Mouse (Mus musculus): Measurements from ENCODE around the gene Jam2. TPM values are rescaled to one million over a fixed set of nuclear protein-coding genes. Genes with fewer than 3 reads are reported as not detected.
A peak's percentile ranks its signal among the peaks of the same experiment; 100 is the strongest.

The Jam2 gene
- polyA plus RNA-seq, 1 experiment from 2014 or later: 14.3 TPM

- H3K4me1 ChIP-seq (ENCODE audit: control insufficient read depth, insufficient read depth, low read length): no peaks in the 10 kb centered on the region
- no peaks in the 10 kb centered on the region for H3K9me3 ChIP-seq (replicated peaks; ENCODE audit: control insufficient read depth, low read length)
- no peak for DNase-seq (ENCODE audit: low spot score)
- H3K27me3 ChIP-seq (ENCODE audit: control insufficient read depth, insufficient read depth, low read length): no peaks in the 10 kb centered on the region
- H3K9ac ChIP-seq (replicated peaks; ENCODE audit: low read length): no peak overlapping the region
- no peak for ATAC-seq (replicated peaks; ENCODE audit: insufficient number of reproducible peaks, low FRiP score, low TSS enrichment, low read depth)
- H3K27ac ChIP-seq (replicated peaks; ENCODE audit: low read depth, low read length): no peak overlapping the region
- H3K36me3 ChIP-seq (replicated peaks; ENCODE audit: control insufficient read depth, insufficient read depth, low read depth, low read length): no peaks in the 10 kb centered on the region
- H3K4me2 ChIP-seq (ENCODE audit: low read depth, low read length): peak overlapping the region; percentile 99
- WGBS: 36% methylated on average over 11 of the region's 11 CpGs
- peak overlapping the region; percentile 46; the same call in 1 of the 2 replicates for H3K4me3 ChIP-seq (ENCODE audit: low read depth, low read length)
Observed at GRCm38 (mm10) chr16:84775356-84775755, 1.4 kb downstream of the Jam2 start.

GRCm38 (mm10) chr16:84776089-84776784 lies 2.3 kb downstream of the Jam2 start:
- WGBS: 61% methylated on average over 7 of the region's 7 CpGs
- no peak overlapping the region for H3K9ac ChIP-seq (replicated peaks; ENCODE audit: low read length)

GRCm38 (mm10) chr16:84778431-84778830 lies 4.5 kb downstream of the Jam2 start:
- Histone ChIP-seq H3K9ac (replicated peaks; ENCODE audit: low read length) (no peak overlapping the region), H3K4me3 (ENCODE audit: low read depth, low read length) (no peak overlapping the region), H3K27me3 (ENCODE audit: control insufficient read depth, insufficient read depth, low read length) (no peaks in the 10 kb centered on the region), H3K4me1 (ENCODE audit: control insufficient read depth, insufficient read depth, low read length) (no peaks in the 10 kb centered on the region), H3K9me3 (replicated peaks; ENCODE audit: control insufficient read depth, low read length) (no peaks in the 10 kb centered on the region), H3K4me2 (ENCODE audit: low read depth, low read length) (no peak overlapping the region), H3K27ac (replicated peaks; ENCODE audit: low read depth, low read length) (no peak overlapping the region), H3K36me3 (replicated peaks; ENCODE audit: control insufficient read depth, insufficient read depth, low read depth, low read length) (no peaks in the 10 kb centered on the region)
- ATAC-seq (replicated peaks; ENCODE audit: insufficient number of reproducible peaks, low FRiP score, low TSS enrichment, low read depth): no peak
- DNase-seq (ENCODE audit: low spot score): no peak
- WGBS: 73% methylated on average over 6 of the region's 6 CpGs

More at GRCm38 (mm10) chr16:84776089-84776784, 2.3 kb downstream of the Jam2 start:
- DNase-seq (ENCODE audit: low spot score) (no peak), ATAC-seq (replicated peaks; ENCODE audit: insufficient number of reproducible peaks, low FRiP score, low TSS enrichment, low read depth) (no peak)
- Histone ChIP-seq H3K4me3 (ENCODE audit: low read depth, low read length) (no peak overlapping the region), H3K27ac (replicated peaks; ENCODE audit: low read depth, low read length) (no peak overlapping the region), H3K9me3 (replicated peaks; ENCODE audit: control insufficient read depth, low read length) (no peaks in the 10 kb centered on the region), H3K36me3 (replicated peaks; ENCODE audit: control insufficient read depth, insufficient read depth, low read depth, low read length) (no peaks in the 10 kb centered on the region), H3K4me2 (ENCODE audit: low read depth, low read length) (no peak overlapping the region), H3K4me1 (ENCODE audit: control insufficient read depth, insufficient read depth, low read length) (no peaks in the 10 kb centered on the region), H3K27me3 (ENCODE audit: control insufficient read depth, insufficient read depth, low read length) (no peaks in the 10 kb centered on the region)

GRCm38 (mm10) chr16:84778861-84779630 lies 5.1 kb downstream of the Jam2 start:
- ATAC-seq (replicated peaks; ENCODE audit: insufficient number of reproducible peaks, low FRiP score, low TSS enrichment, low read depth): no peak
- Histone ChIP-seq H3K4me1 (ENCODE audit: control insufficient read depth, insufficient read depth, low read length) (no peaks in the 10 kb centered on the region), H3K4me2 (ENCODE audit: low read depth, low read length) (no peak overlapping the region), H3K9ac (replicated peaks; ENCODE audit: low read length) (no peak overlapping the region), H3K27ac (replicated peaks; ENCODE audit: low read depth, low read length) (no peak overlapping the region), H3K4me3 (ENCODE audit: low read depth, low read length) (no peak overlapping the region), H3K9me3 (replicated peaks; ENCODE audit: control insufficient read depth, low read length) (no peaks in the 10 kb centered on the region), H3K27me3 (ENCODE audit: control insufficient read depth, insufficient read depth, low read length) (no peaks in the 10 kb centered on the region), H3K36me3 (replicated peaks; ENCODE audit: control insufficient read depth, insufficient read depth, low read depth, low read length) (no peaks in the 10 kb centered on the region)
- DNase-seq (ENCODE audit: low spot score): no peak
- WGBS: 82% methylated on average over 6 of the region's 6 CpGs

GRCm38 (mm10) chr16:84779718-84780117 lies 5.8 kb downstream of the Jam2 start:
- no peak overlapping the region for H3K27ac ChIP-seq (replicated peaks; ENCODE audit: low read depth, low read length)
- H3K9ac ChIP-seq (replicated peaks; ENCODE audit: low read length): no peak overlapping the region
- no peaks in the 10 kb centered on the region for H3K27me3 ChIP-seq (ENCODE audit: control insufficient read depth, insufficient read depth, low read length)
- H3K4me2 ChIP-seq (ENCODE audit: low read depth, low read length): no peak overlapping the region
- ATAC-seq (replicated peaks; ENCODE audit: insufficient number of reproducible peaks, low FRiP score, low TSS enrichment, low read depth): no peak
- 84% methylated on average over 5 of the region's 5 CpGs for WGBS
- H3K36me3 ChIP-seq (replicated peaks; ENCODE audit: control insufficient read depth, insufficient read depth, low read depth, low read length): no peaks in the 10 kb centered on the region
- no peak overlapping the region for H3K4me3 ChIP-seq (ENCODE audit: low read depth, low read length)
- H3K4me1 ChIP-seq (ENCODE audit: control insufficient read depth, insufficient read depth, low read length): no peaks in the 10 kb centered on the region
- H3K9me3 ChIP-seq (replicated peaks; ENCODE audit: control insufficient read depth, low read length): no peaks in the 10 kb centered on the region
- DNase-seq (ENCODE audit: low spot score): no peak

GRCm38 (mm10) chr16:84783279-84783678 lies 9.4 kb downstream of the Jam2 start:
- Histone ChIP-seq H3K27ac (replicated peaks; ENCODE audit: low read depth, low read length) (no peak overlapping the region), H3K9me3 (replicated peaks; ENCODE audit: control insufficient read depth, low read length) (no peaks in the 10 kb centered on the region), H3K27me3 (ENCODE audit: control insufficient read depth, insufficient read depth, low read length) (no peaks in the 10 kb centered on the region), H3K9ac (replicated peaks; ENCODE audit: low read length) (no peak overlapping the region), H3K4me2 (ENCODE audit: low read depth, low read length) (no peak overlapping the region), H3K36me3 (replicated peaks; ENCODE audit: control insufficient read depth, insufficient read depth, low read depth, low read length) (no peaks in the 10 kb centered on the region), H3K4me3 (ENCODE audit: low read depth, low read length) (no peak overlapping the region), H3K4me1 (ENCODE audit: control insufficient read depth, insufficient read depth, low read length) (no peaks in the 10 kb centered on the region)
- 53% methylated on average over 2 of the region's 2 CpGs for WGBS
- ATAC-seq (replicated peaks; ENCODE audit: insufficient number of reproducible peaks, low FRiP score, low TSS enrichment, low read depth) (no peak), DNase-seq (ENCODE audit: low spot score) (no peak)

GRCm38 (mm10) chr16:84784966-84785365 lies 11.0 kb downstream of the Jam2 start:
- Histone ChIP-seq H3K27ac (replicated peaks; ENCODE audit: low read depth, low read length) (no peak overlapping the region), H3K36me3 (replicated peaks; ENCODE audit: control insufficient read depth, insufficient read depth, low read depth, low read length) (no peaks in the 10 kb centered on the region), H3K27me3 (ENCODE audit: control insufficient read depth, insufficient read depth, low read length) (no peaks in the 10 kb centered on the region), H3K9me3 (replicated peaks; ENCODE audit: control insufficient read depth, low read length) (no peaks in the 10 kb centered on the region), H3K4me2 (ENCODE audit: low read depth, low read length) (no peak overlapping the region), H3K9ac (replicated peaks; ENCODE audit: low read length) (no peak overlapping the region), H3K4me3 (ENCODE audit: low read depth, low read length) (no peak overlapping the region), H3K4me1 (ENCODE audit: control insufficient read depth, insufficient read depth, low read length) (no peaks in the 10 kb centered on the region)
- no peak for ATAC-seq (replicated peaks; ENCODE audit: insufficient number of reproducible peaks, low FRiP score, low TSS enrichment, low read depth)
- DNase-seq (ENCODE audit: low spot score): no peak
- WGBS: 19% methylated on average over 7 of the region's 7 CpGs

GRCm38 (mm10) chr16:84790595-84791165 lies 16.8 kb downstream of the Jam2 start:
- DNase-seq (ENCODE audit: low spot score) (no peak), ATAC-seq (replicated peaks; ENCODE audit: insufficient number of reproducible peaks, low FRiP score, low TSS enrichment, low read depth) (no peak)
- Histone ChIP-seq H3K9me3 (replicated peaks; ENCODE audit: control insufficient read depth, low read length) (no peaks in the 10 kb centered on the region), H3K36me3 (replicated peaks; ENCODE audit: control insufficient read depth, insufficient read depth, low read depth, low read length) (no peaks in the 10 kb centered on the region), H3K27me3 (ENCODE audit: control insufficient read depth, insufficient read depth, low read length) (no peaks in the 10 kb centered on the region), H3K27ac (replicated peaks; ENCODE audit: low read depth, low read length) (no peak overlapping the region), H3K4me3 (ENCODE audit: low read depth, low read length) (no peak overlapping the region), H3K4me2 (ENCODE audit: low read depth, low read length) (no peak overlapping the region), H3K9ac (replicated peaks; ENCODE audit: low read length) (no peak overlapping the region), H3K4me1 (ENCODE audit: control insufficient read depth, insufficient read depth, low read length) (no peaks in the 10 kb centered on the region)
- 86% methylated on average over 2 of the region's 2 CpGs for WGBS
